Mouse (Mus musculus) neural tube, postnatal 0 days (tissue): ENCODE measurements around the gene Ctsw. TPM values are rescaled to one million over a fixed set of nuclear protein-coding genes. Genes with fewer than 3 reads are reported as not detected.

Experiments used
- polyA plus RNA-seq: library from polyadenylated mRNA; unstranded; fragments of >200 nt; fragmentation: Nextera tagmentation; extraction: Ambion mirVana; gene quantifications from 2 replicates; pipeline ENCODE4 v1.2.1, GENCODE M21; 2015

Gene Ctsw
- 1.4 and 2.2 TPM in 2 replicates for polyA plus RNA-seq

DNA sequence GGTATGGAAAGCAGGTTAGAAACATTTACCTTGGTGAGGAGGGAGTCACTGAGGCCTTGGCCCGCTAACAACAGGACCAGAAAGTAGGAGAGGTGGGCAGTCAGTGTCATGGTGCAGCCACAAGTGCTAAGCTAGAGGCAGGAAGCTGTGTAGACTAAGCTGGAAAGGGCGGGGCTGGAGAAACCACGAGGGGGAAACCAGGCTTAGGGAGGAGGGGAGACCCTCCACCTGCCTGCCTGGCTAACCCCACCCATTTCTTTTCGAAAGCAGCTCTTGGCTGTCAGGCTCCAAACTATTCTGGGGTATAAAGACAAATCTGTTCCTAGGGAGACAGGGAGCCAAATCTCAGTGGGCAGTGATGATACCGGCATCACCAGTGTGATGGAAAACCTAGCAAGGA, at the start of gene Ctsw:
TSS of gene Ctsw (minus strand) at position 134 of the 400 bp plus-strand sequence.

DNA sequence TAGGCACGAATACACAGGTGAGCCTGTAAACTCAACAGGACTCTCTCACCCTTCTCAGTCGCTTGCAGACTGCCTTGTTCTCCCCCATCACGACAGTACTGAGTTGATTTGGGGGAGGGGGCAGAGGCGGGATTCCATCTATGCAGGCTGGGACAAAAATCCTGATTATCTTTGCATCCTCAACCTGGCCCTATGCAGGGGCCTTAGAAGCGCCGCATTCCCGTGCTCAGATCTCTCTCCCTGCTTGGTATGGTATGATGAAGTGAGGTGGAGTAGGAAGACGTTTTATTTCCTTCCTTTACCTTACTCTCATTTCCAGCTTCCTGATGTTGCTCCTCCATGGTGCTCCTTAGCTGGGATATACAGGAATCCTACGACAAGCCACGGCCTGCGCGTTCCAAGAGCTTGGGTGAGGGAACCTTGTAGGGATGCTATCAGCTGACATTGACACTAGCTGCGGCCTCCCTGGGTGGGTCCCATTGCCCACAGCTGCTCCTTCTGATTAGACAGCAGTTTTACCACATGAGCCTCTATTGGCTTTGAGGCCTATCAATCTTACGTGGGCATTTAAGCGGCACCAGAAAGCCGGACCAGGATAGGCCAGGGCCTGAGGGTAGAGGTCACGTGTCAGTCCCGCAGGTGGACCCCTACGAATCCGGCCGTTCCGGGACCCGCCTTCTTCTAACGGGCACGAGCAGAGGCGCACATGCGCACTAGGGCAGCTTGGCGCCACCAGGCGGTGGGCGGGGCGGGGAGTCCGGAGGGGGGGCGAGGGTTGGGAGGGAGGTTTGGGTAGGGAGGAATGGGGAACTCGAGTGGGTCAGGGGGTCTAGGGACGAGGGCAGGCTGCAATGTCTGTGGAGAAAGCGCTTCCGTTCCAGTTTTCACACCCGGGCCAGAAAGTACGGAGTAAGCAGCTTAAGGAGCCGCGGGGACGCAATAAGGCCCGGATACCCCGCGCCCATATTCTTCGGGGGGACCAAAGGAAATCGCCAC, 42.0 kb upstream of the Ctsw start, which contains the start of gene Snx32:
TSS of gene Snx32 (minus strand) at position 508 of the 996 bp plus-strand sequence.

GRCm38 (mm10) chr19:5503687-5504086, 35.4 kb upstream of the Ctsw start, which contains the start of gene 1700020D05Rik:
1700020D05Rik (minus strand) TSS chr19:5503787.

GRCm38 (mm10) chr19:5490313-5490897, 22.1 kb upstream of the Ctsw start, which contains the start of gene Cfl1:
Cfl1 (plus strand) TSS chr19:5490455.

DNA sequence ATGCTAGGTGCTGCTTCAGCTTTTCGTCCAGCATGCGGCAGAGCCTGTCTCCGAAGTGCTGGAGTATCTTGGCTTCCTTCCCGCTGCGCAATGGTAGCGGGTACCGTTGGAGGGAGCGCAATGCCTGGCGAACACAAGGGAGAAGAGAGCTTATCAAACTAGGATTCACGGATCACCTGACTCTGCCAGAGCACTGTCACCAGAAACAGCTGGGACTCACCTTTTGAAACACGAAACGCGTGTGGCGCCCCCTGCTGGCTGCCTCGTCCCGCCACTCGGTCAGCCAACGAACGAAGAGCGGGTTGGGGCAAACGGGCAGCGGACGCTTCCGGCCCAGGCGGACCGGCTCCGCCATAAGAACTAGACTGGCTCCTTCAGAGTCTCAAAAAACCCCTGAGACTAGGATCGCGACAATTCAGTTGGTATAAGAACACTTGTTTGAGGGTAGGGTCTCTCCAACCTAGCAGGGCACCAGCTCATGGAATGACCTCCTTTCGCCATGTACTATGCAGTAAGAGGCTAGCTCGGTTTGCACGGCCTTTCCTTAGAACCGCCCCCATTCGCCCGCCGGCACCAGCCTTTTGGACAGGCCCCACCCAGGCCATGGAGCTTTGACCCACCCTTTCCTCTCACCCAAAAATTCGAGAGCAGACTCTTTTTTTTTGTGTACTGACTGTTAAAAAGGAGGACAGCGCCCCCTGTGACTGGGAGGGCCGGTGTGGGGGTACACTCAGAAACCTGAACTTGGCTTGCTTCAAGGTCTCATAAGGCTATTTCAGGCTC, 19.7 kb upstream of the Ctsw start, which contains the start of gene Mus81:
TSS of gene Mus81 (minus strand) at position 635 of the 783 bp plus-strand sequence.

DNA sequence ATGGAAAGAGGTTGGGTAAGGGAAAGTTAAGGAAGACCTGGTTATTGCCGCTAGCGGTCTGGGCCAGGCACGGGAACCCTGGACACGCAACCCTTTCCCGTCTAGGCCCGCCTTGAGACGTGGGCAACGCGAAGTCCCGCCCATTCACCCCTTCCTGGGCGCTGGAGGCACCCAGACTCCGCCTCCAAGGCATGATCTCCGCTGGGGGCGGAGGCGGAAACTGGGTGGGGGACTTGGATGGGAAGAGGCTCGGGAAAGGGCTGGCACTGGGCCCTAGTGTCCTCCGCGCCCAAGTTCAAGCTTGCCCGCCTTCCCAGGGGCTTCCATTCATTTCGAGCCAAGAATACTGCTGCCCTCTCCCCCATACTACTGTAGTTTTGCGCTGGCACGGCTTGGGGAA, 5.4 kb upstream of the Ctsw start, which contains the start of gene Efemp2:
TSS of gene Efemp2 (plus strand) at position 235 of the 400 bp plus-strand sequence.

DNA sequence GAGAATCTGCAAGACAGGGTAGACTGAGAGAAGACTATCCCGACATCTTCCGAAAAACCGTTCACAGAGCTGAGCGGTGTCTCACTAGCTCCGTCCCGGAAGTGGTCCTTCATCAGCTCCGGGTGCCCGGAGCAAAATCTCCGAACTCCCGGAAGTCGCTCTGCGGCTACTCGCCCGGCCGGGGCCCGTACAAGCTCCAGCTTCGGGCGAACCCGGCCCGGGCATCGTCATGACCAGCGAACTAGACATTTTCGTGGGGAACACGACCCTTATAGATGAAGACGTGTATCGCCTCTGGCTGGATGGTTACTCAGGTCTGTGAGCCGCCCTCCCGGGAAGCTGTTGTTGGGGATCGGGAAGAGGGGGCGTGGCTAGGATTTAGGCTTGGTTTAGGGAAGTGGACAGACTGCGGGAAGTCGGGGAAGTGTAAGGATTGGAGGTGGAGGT, 7.8 kb downstream of the Ctsw start, which contains the start of gene Fibp:
TSS of gene Fibp (plus strand) at position 151 of the 447 bp plus-strand sequence.

GRCm38 (mm10) chr19:5457746-5458442, 10.4 kb downstream of the Ctsw start, which contains the start of gene Ccdc85b:
Ccdc85b (minus strand) TSS chr19:5457894.

GRCm38 (mm10) chr19:5447515-5448353, 20.6 kb downstream of the Ctsw start, which contains the start of gene Fosl1:
Fosl1 (plus strand) TSS chr19:5447547.

GRCm38 (mm10) chr19:5424782-5425741, 43.2 kb downstream of the Ctsw start, which contains the start of the genes Drap1 and AI837181:
Drap1 (minus strand) TSS chr19:5424979.
AI837181 (plus strand) TSS chr19:5425144.

Other genes starting within 250 kb of the Ctsw start
- gene Pacs1, start 195.4 kb downstream of the Ctsw start, polyA plus RNA-seq, result 39.0 and 46.4 TPM in 2 replicates
- gene Sf3b2, start 173.1 kb downstream of the Ctsw start, polyA plus RNA-seq, result 285 and 310 TPM in 2 replicates
- gene Gal3st3, start 170.2 kb downstream of the Ctsw start, polyA plus RNA-seq, result 27.2 and 33.5 TPM in 2 replicates
- not detected in 2 replicates for gene Catsper1, start 132.8 kb downstream of the Ctsw start, polyA plus RNA-seq
- gene Cst6, start 118.9 kb downstream of the Ctsw start, polyA plus RNA-seq, result 13.4 and 14.4 TPM in 2 replicates
- gene Eif1ad, start 101.8 kb downstream of the Ctsw start, polyA plus RNA-seq, result 38.0 and 39.8 TPM in 2 replicates
- gene Banf1, start 101.3 kb downstream of the Ctsw start, polyA plus RNA-seq, result 289 and 303 TPM in 2 replicates
- gene Sart1, start 79.8 kb downstream of the Ctsw start, polyA plus RNA-seq, result 51.9 and 57.3 TPM in 2 replicates
- not detected in 2 replicates for gene Tsga10ip, start 66.0 kb downstream of the Ctsw start, polyA plus RNA-seq
- gene Drap1, start 43.5 kb downstream of the Ctsw start, polyA plus RNA-seq, result 343 and 347 TPM in 2 replicates
- 89.6 and 104 TPM in 2 replicates for gene AI837181, start 43.4 kb downstream of the Ctsw start, polyA plus RNA-seq
- gene Fosl1, start 21.0 kb downstream of the Ctsw start, polyA plus RNA-seq, result not detected in 2 replicates
- 21.3 and 22.9 TPM in 2 replicates for gene Ccdc85b, start 10.6 kb downstream of the Ctsw start, polyA plus RNA-seq
- 161 and 163 TPM in 2 replicates for gene Fibp, start 7.9 kb downstream of the Ctsw start, polyA plus RNA-seq
- gene Efemp2, start 5.4 kb upstream of the Ctsw start, polyA plus RNA-seq, result 44.4 and 50.1 TPM in 2 replicates
- gene Mus81, start 19.9 kb upstream of the Ctsw start, polyA plus RNA-seq, result 33.8 and 43.8 TPM in 2 replicates
- gene Cfl1, start 21.9 kb upstream of the Ctsw start, polyA plus RNA-seq, result 2,893 and 3,202 TPM in 2 replicates
- not detected in 2 replicates for gene 1700020D05Rik, start 35.3 kb upstream of the Ctsw start, polyA plus RNA-seq
- gene Snx32, start 42.0 kb upstream of the Ctsw start, polyA plus RNA-seq, result 74.9 and 90.0 TPM in 2 replicates
- 0.25 TPM in 1 of 2 replicates, not detected in the other for gene Ovol1, start 92.1 kb upstream of the Ctsw start, polyA plus RNA-seq
- 3.7 and 3.8 TPM in 2 replicates for gene Ap5b1, start 99.5 kb upstream of the Ctsw start, polyA plus RNA-seq
- gene Rnaseh2c, start 133.4 kb upstream of the Ctsw start, polyA plus RNA-seq, result 67.3 and 75.0 TPM in 2 replicates
- gene Kat5, start 141.7 kb upstream of the Ctsw start, polyA plus RNA-seq, result 61.9 and 70.5 TPM in 2 replicates
- gene Rela, start 169.0 kb upstream of the Ctsw start, polyA plus RNA-seq, result 27.0 and 30.9 TPM in 2 replicates
- gene Sipa1, start 195.2 kb upstream of the Ctsw start, polyA plus RNA-seq, result 22.6 and 22.9 TPM in 2 replicates
- 10.7 and 12.0 TPM in 2 replicates for gene Map3k11, start 220.2 kb upstream of the Ctsw start, polyA plus RNA-seq
- 16.5 and 22.2 TPM in 2 replicates for gene Pcnx3, start 220.4 kb upstream of the Ctsw start, polyA plus RNA-seq
- gene Kcnk7, start 235.9 kb upstream of the Ctsw start, polyA plus RNA-seq, result 0.25 and 0.53 TPM in 2 replicates